Mouse (Mus musculus): ENCODE results near the gene Zbtb16. TPM values are rescaled to one million over a fixed set of nuclear protein-coding genes. Genes with fewer than 3 reads are reported as not detected.

Zbtb16 gene
- polyA plus RNA-seq, 1 experiment: 0.02 TPM

- H3K36me3 ChIP-seq (ENCODE audit: control insufficient read depth): no peaks in the 10 kb centered on the region
- H3K9me3 ChIP-seq (ENCODE audit: control insufficient read depth, low read length): no peaks in the 10 kb centered on the region
- TF ChIP-seq TAL1 (IDR thresholded peaks at IDR 0.05; ENCODE audit: low read length) (no peak), GATA1 (IDR thresholded peaks at IDR 0.05; ENCODE audit: low read length) (no peak)
- H3K4me3 ChIP-seq (replicated peaks): no peak overlapping the region
- no peaks in the 10 kb centered on the region for H3K4me1 ChIP-seq (ENCODE audit: control insufficient read depth)
- no peaks in the 10 kb centered on the region for H3K27me3 ChIP-seq (ENCODE audit: control insufficient read depth)
These were observed 102.0 kb downstream of the Zbtb16 start for GRCm38 (mm10) chr9:48733817-48734544.

DNA sequence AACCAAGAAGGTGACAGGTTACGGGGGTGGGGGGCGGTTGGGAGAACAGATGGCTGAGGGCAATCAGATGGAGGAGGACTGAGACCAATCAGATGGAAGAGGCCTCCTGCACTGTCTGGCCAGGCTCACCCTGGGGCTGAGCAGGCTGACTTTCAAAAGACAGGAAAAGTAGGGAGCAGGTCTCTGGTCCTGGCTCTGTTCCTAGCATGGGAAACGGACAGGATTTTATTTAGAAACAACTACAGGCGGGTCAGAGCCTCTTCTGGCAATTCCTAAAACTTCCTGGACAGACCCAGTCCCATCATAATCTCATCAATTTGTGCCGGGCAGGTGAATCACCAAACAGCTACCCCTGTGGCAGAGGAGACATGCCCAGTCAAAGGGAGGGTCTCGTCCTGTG, 102.9 kb downstream of the Zbtb16 start:
- Histone ChIP-seq H3K4me1 (ENCODE audit: control insufficient read depth) (no peaks in the 10 kb centered on the region), H3K4me3 (replicated peaks) (no peak overlapping the region), H3K36me3 (ENCODE audit: control insufficient read depth) (no peaks in the 10 kb centered on the region), H3K9me3 (ENCODE audit: control insufficient read depth, low read length) (no peaks in the 10 kb centered on the region), H3K27me3 (ENCODE audit: control insufficient read depth) (no peaks in the 10 kb centered on the region)
- TF ChIP-seq TAL1 (IDR thresholded peaks at IDR 0.05; ENCODE audit: low read length) (no peak), GATA1 (IDR thresholded peaks at IDR 0.05; ENCODE audit: low read length) (no peak)

DNA sequence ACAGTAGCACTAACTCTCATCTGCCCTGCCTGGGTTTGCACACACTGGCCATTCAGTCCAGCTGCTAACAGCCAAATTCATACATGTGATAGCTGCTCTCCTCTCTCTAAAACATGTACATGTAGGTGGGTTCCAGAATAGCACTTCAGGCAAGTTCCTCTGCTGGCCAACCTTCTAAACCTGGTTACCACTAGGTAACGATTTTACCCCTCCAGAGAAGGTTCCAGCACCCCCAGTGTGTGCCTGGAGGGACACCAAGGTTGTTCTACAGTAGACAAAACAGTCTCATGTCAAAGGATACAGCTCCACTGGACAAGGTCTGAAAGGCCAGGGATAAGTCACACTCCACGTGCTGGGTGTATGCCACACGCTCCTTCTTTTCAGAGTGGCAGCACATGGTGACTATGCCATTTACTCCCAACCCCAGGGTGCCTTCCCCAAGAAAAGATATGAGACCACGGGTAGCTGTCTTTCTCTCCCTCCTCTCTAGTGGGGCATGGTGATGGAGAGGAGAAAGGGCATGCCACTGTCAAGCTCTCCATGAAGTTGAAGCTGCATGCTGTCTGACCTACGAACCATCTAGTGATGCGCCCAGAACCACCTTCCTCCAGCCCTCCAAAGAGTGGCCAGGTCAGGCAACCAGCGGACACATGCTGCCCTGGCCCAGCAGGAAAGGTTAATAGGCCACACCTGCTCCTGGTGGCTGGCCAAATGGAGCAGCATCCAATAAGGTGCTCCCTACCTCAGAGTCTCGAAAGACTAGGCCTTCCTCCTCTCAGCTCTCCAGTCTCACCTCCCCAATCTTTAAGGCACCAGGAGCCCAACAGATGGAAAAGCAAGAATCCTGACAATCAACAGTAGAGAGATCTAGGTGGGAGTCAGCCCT, 104.1 kb downstream of the Zbtb16 start:
- Histone ChIP-seq H3K27me3 (ENCODE audit: control insufficient read depth) (no peaks in the 10 kb centered on the region), H3K9me3 (ENCODE audit: control insufficient read depth, low read length) (no peaks in the 10 kb centered on the region), H3K4me1 (ENCODE audit: control insufficient read depth) (no peaks in the 10 kb centered on the region), H3K36me3 (ENCODE audit: control insufficient read depth) (no peaks in the 10 kb centered on the region), H3K4me3 (replicated peaks) (no peak overlapping the region)
- TF ChIP-seq GATA1 (IDR thresholded peaks at IDR 0.05; ENCODE audit: low read length) (no peak), TAL1 (IDR thresholded peaks at IDR 0.05; ENCODE audit: low read length) (no peak)

GRCm38 (mm10) chr9:48730446-48730979, 105.5 kb downstream of the Zbtb16 start:
- Histone ChIP-seq H3K9me3 (ENCODE audit: control insufficient read depth, low read length) (no peaks in the 10 kb centered on the region), H3K4me1 (ENCODE audit: control insufficient read depth) (no peaks in the 10 kb centered on the region), H3K36me3 (ENCODE audit: control insufficient read depth) (no peaks in the 10 kb centered on the region), H3K27me3 (ENCODE audit: control insufficient read depth) (no peaks in the 10 kb centered on the region; the same call in 1 of the 2 replicates), H3K4me3 (replicated peaks) (no peak overlapping the region)
- TF ChIP-seq GATA1 (IDR thresholded peaks at IDR 0.05; ENCODE audit: low read length) (no peak), TAL1 (IDR thresholded peaks at IDR 0.05; ENCODE audit: low read length) (no peak)

- Histone ChIP-seq H3K4me3 (replicated peaks) (no peak overlapping the region), H3K36me3 (ENCODE audit: control insufficient read depth) (no peaks in the 10 kb centered on the region), H3K9me3 (ENCODE audit: control insufficient read depth, low read length) (no peaks in the 10 kb centered on the region), H3K27me3 (ENCODE audit: control insufficient read depth) (no peaks in the 10 kb centered on the region; the same call in 1 of the 2 replicates), H3K4me1 (ENCODE audit: control insufficient read depth) (no peaks in the 10 kb centered on the region)
- TF ChIP-seq GATA1 (IDR thresholded peaks at IDR 0.05; ENCODE audit: low read length) (no peak), TAL1 (IDR thresholded peaks at IDR 0.05; ENCODE audit: low read length) (no peak)
These were observed 106.6 kb downstream of the Zbtb16 start for GRCm38 (mm10) chr9:48729471-48729870.

DNA sequence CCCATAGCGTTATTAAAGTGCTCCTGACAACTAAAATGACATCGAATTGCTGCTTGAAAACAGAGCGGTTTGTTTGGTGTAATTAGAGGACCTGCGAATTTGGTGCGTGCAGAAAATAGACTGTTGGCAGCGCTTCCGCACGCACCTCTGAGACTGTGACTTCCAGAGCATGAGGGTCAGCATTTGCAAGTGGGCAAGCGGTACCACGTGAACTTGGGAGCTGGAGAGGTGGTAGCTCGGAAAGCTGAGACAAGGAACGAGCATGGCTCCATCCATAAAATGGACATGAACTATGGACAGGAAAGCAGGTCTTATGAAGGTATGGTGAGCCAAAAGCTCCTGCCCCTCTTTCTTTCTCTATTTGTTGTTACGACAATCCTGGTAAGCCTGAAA, 107.3 kb downstream of the Zbtb16 start:
- peaks cover 5% of the 10 kb centered on the region for H3K4me1 ChIP-seq (ENCODE audit: control insufficient read depth)
- no peaks in the 10 kb centered on the region for H3K36me3 ChIP-seq (ENCODE audit: control insufficient read depth)
- H3K27me3 ChIP-seq (ENCODE audit: control insufficient read depth): no peaks in the 10 kb centered on the region; the same call in 1 of the 2 replicates
- no peaks in the 10 kb centered on the region for H3K9me3 ChIP-seq (ENCODE audit: control insufficient read depth, low read length)
- TF ChIP-seq GATA1 (IDR thresholded peaks at IDR 0.05; ENCODE audit: low read length) (no peak), TAL1 (IDR thresholded peaks at IDR 0.05; ENCODE audit: low read length) (no peak)
- no peak overlapping the region for H3K4me3 ChIP-seq (replicated peaks)

DNA sequence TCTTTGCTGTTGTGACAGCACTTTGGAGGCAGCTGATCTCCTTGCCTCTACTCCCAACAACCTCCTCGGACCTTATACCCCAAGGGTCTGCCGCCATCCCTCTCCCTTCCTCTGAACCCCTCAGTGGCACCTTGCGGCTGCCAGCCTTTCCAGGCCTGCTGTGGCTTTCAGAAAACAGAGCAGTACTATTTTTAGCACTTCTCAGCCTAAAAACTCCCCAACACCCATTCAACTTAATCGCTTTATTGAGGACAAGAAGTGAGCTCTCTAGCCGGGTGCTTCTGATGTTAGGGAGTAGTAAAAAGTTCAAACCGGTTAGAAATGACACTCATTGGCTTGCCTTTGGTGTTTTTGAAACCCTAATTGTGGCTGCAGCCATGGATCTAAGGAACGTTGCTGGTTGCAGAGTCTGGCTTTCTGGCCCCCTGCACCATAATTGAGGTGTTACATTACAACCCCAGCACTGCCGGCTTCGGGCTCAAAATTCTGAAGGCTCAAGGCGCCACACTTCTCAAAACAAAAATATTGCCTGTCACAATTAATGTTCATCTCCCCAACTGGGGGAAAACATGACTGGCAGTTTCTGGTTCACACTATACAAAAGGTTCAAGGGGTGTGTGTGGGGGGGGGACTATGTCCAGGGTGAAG, 107.8 kb downstream of the Zbtb16 start:
- TF ChIP-seq TAL1 (IDR thresholded peaks at IDR 0.05; ENCODE audit: low read length) (no peak), GATA1 (IDR thresholded peaks at IDR 0.05; ENCODE audit: low read length) (no peak)

DNA sequence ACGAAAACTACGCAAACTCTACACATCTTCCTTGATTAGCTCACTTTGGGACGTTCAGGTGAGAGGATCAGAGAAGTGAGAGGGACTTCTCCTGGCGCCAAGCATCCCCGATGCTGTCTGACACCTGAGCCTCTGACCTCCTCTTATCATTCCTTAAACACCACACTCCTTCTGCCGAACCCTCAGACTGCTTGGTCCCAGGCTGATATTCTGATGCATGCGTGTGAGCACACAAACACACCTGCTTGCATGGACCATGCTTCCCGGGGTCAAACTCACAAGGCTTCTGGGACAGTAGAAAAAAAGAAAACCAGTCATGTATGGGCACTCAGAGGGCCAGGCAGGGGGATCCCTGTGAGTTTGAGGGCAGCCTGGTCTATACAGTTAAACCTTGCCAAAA, 109.7 kb downstream of the Zbtb16 start:
- Histone ChIP-seq H3K4me3 (replicated peaks) (no peak overlapping the region), H3K9me3 (ENCODE audit: control insufficient read depth, low read length) (no peaks in the 10 kb centered on the region), H3K27me3 (ENCODE audit: control insufficient read depth) (no peaks in the 10 kb centered on the region; the same call in 1 of the 2 replicates), H3K4me1 (ENCODE audit: control insufficient read depth) (peaks cover 12% of the 10 kb centered on the region), H3K36me3 (ENCODE audit: control insufficient read depth) (no peaks in the 10 kb centered on the region)
- TF ChIP-seq TAL1 (IDR thresholded peaks at IDR 0.05; ENCODE audit: low read length) (no peak), GATA1 (IDR thresholded peaks at IDR 0.05; ENCODE audit: low read length) (no peak)

More for the DNA sequence above, 107.8 kb downstream of the Zbtb16 start:
- no peaks in the 10 kb centered on the region for H3K36me3 ChIP-seq (ENCODE audit: control insufficient read depth)
- H3K4me1 ChIP-seq (ENCODE audit: control insufficient read depth): peaks cover 8% of the 10 kb centered on the region
- H3K4me3 ChIP-seq (replicated peaks): no peak overlapping the region
- H3K9me3 ChIP-seq (ENCODE audit: control insufficient read depth, low read length): no peaks in the 10 kb centered on the region
- H3K27me3 ChIP-seq (ENCODE audit: control insufficient read depth): no peaks in the 10 kb centered on the region; the same call in 1 of the 2 replicates
